Mouse (Mus musculus) liver, adult 2 months (tissue): ENCODE data around the gene Epo.

Experiments
- CTCF ChIP-seq: fragments of 200-500 bp; IDR thresholded peaks from 2 replicates; pipeline ENCODE4 v1.5.1; 2011; ENCODE audit warnings: low read depth, low read length, control low read depth
- POLR2A ChIP-seq: fragments of 200-500 bp; IDR thresholded peaks from 2 replicates; pipeline ENCODE4 v1.6.1; 2011; ENCODE audit warnings: low read length, control low read depth; ENCODE audit not compliant: insufficient read depth; ENCODE audit errors: extremely low read depth

GRCm38 (mm10) chr5:137544926-137545325 lies 11.9 kb upstream of the Epo start:
- no peak for TF ChIP-seq POLR2A
- no peak for TF ChIP-seq CTCF
